Mouse (Mus musculus) embryo, embryonic 9.5 days (tissue): ENCODE measurements around the gene Ipo4.

Experiments used
- DNase-seq: peaks from one replicate; pipeline ENCODE4 v3.0.0-alpha.2; 2017; ENCODE audit errors: extremely low spot score

Gene Ipo4

GRCm38 (mm10) chr14:55635523-55636007 is at the start of gene Ipo4:
Gene Ipo4 (minus strand): TSS chr14:55635957.
- DNase-seq = peak; percentile 88

GRCm38 (mm10) chr14:55682118-55682493 is 46.3 kb upstream of the Ipo4 start:
- no peak for DNase-seq

- peak; percentile 98 for DNase-seq
Observed at GRCm38 (mm10) chr14:55681160-55682117, 45.7 kb upstream of the Ipo4 start, which contains the start of gene Tinf2. Gene Tinf2 (minus strand): TSS chr14:55681820.

- no peak for DNase-seq
Observed at GRCm38 (mm10) chr14:55677615-55678014, 41.9 kb upstream of the Ipo4 start.

GRCm38 (mm10) chr14:55672741-55673060 is 36.9 kb upstream of the Ipo4 start:
- no peak for DNase-seq

- DNase-seq = peak; percentile 94
Observed at GRCm38 (mm10) chr14:55671833-55672740, 36.3 kb upstream of the Ipo4 start, which contains the start of the genes Gmpr2 and Nedd8. Gene Gmpr2 (plus strand): TSS chr14:55671941. Gene Nedd8 (minus strand): TSS chr14:55672124.

- no peak for DNase-seq
Observed at GRCm38 (mm10) chr14:55671486-55671832, 35.7 kb upstream of the Ipo4 start.

- DNase-seq = no peak
Observed at GRCm38 (mm10) chr14:55660636-55661035, 24.9 kb upstream of the Ipo4 start.

- peak; percentile 82 for DNase-seq
Observed at GRCm38 (mm10) chr14:55659960-55660573, 24.3 kb upstream of the Ipo4 start, which contains the start of gene Mdp1. Gene Mdp1 (minus strand): TSS chr14:55660508.

GRCm38 (mm10) chr14:55658011-55658410 is 22.3 kb upstream of the Ipo4 start:
- DNase-seq = no peak

GRCm38 (mm10) chr14:55656935-55657334 is 21.2 kb upstream of the Ipo4 start:
- DNase-seq = no peak

GRCm38 (mm10) chr14:55651528-55651927 is 15.8 kb upstream of the Ipo4 start:
- no peak for DNase-seq

- no peak for DNase-seq
Observed at GRCm38 (mm10) chr14:55649884-55650283, 14.1 kb upstream of the Ipo4 start, which contains the start of gene Tssk4. Gene Tssk4 (plus strand): TSS chr14:55650184.

- peak; percentile 24 for DNase-seq
Observed at GRCm38 (mm10) chr14:55644261-55644888, 8.6 kb upstream of the Ipo4 start.

- DNase-seq = peak; percentile 92
Observed at GRCm38 (mm10) chr14:55643060-55643907, 7.5 kb upstream of the Ipo4 start, which contains the start of gene Tm9sf1. Gene Tm9sf1 (minus strand): TSS chr14:55643806.

- no peak for DNase-seq
Observed at GRCm38 (mm10) chr14:55642679-55643059, 6.9 kb upstream of the Ipo4 start.

- DNase-seq = no peak
Observed at GRCm38 (mm10) chr14:55641291-55641690, 5.5 kb upstream of the Ipo4 start.

- no peak for DNase-seq
Observed at GRCm38 (mm10) chr14:55640816-55641215, 5.1 kb upstream of the Ipo4 start.

- no peak for DNase-seq
Observed at GRCm38 (mm10) chr14:55637795-55638194, 2.0 kb upstream of the Ipo4 start, which contains the start of gene Gm49378. Gene Gm49378 (minus strand): TSS chr14:55637895.
